Mouse (Mus musculus) CH12.LX (cell line): ENCODE data around the gene Mamdc4. TPM values are rescaled to one million over a fixed set of nuclear protein-coding genes. Genes with fewer than 3 reads are reported as not detected.

Experiments
- DNase-seq: peaks from one replicate; pipeline ENCODE4 v3.0.0-alpha.2; 2013; ENCODE audit errors: extremely low read depth
- H3K27ac ChIP-seq: 2 replicates; pipeline ENCODE4 v1.5.1; 2012; ENCODE audit warnings: low read depth, mild to moderate bottlenecking, control low read depth, moderate library complexity; ENCODE audit not compliant: insufficient read depth
- H3K27me3 ChIP-seq: replicated peaks from 2 replicates; pipeline ENCODE3; 2012; ENCODE audit warnings: inconsistent platforms
- H3K36me3 ChIP-seq, 2 experiments: replicated peaks in 1 of 2; 2 replicates each; pipeline versions ENCODE3 to v1.6.1; 2012; ENCODE audit warnings: inconsistent platforms in 1 of 2, low read length in 1 of 2, mild to moderate bottlenecking in 1 of 2, mixed read lengths in 1 of 2, moderate library complexity in 1 of 2; ENCODE audit not compliant: control insufficient read depth in 1 of 2, insufficient read depth in 1 of 2
- H3K4me1 ChIP-seq, 2 experiments: 2 replicates each; pipeline ENCODE4 v1.6.1; 2012; ENCODE audit warnings: inconsistent platforms in 1 of 2, moderate library complexity in 1 of 2; ENCODE audit not compliant: insufficient read depth in 2 of 2, control insufficient read depth in 1 of 2
- H3K4me2 ChIP-seq: 2 replicates; pipeline ENCODE4 v1.6.1; 2012; ENCODE audit warnings: low read depth, mild to moderate bottlenecking, control low read depth; ENCODE audit not compliant: poor library complexity, insufficient read depth, severe bottlenecking
- H3K4me3 ChIP-seq, 3 experiments: fragments of 150-350 bp in 1 of 3; sonication (generic) in 1 of 3; replicated peaks in 1 of 3; 2 replicates each; pipeline versions ENCODE3 to v1.5.1; 2011 to 2012; ENCODE audit warnings: low read depth in 2 of 3, low read length in 2 of 3, mild to moderate bottlenecking in 2 of 3, moderate library complexity in 2 of 3, control low read depth in 1 of 3, improper control_type of control experiment in 1 of 3, inconsistent platforms in 1 of 3, mixed read lengths in 1 of 3; ENCODE audit not compliant: poor library complexity in 1 of 3
- H3K79me2 ChIP-seq: replicated peaks from 2 replicates; pipeline ENCODE4 v1.6.1; 2012; ENCODE audit warnings: mild to moderate bottlenecking, moderate library complexity; ENCODE audit not compliant: control insufficient read depth, poor library complexity, insufficient read depth, severe bottlenecking; ENCODE audit errors: extremely low read depth
- H3K9ac ChIP-seq: 2 replicates; pipeline ENCODE4 v1.6.1; 2012; ENCODE audit warnings: low read depth, mild to moderate bottlenecking, control low read depth, moderate library complexity; ENCODE audit not compliant: insufficient read depth
- H3K9me3 ChIP-seq: replicated peaks from 2 replicates; pipeline ENCODE3; 2012; ENCODE audit warnings: low read length, inconsistent platforms, mixed read lengths
- BHLHE40 ChIP-seq: IDR thresholded peaks from 2 replicates; pipeline ENCODE4 v1.6.1; 2011; ENCODE audit warnings: mild to moderate bottlenecking, low read depth, low read length, improper control_type of control experiment
- E2F4 ChIP-seq: IDR thresholded peaks from 2 replicates; pipeline ENCODE4 v1.6.1; 2011; ENCODE audit warnings: low read depth, low read length, improper control_type of control experiment; ENCODE audit not compliant: insufficient replicate concordance
- ELF1 ChIP-seq: IDR thresholded peaks from 2 replicates; pipeline ENCODE4 v1.6.1; 2014; ENCODE audit warnings: low read depth, mild to moderate bottlenecking, inconsistent platforms, low read length, improper control_type of control experiment
- EP300 ChIP-seq: IDR thresholded peaks from 2 replicates; pipeline ENCODE4 v1.6.1; 2011; ENCODE audit warnings: low read length, improper control_type of control experiment
- ETS1 ChIP-seq: conservative IDR thresholded peaks from 2 replicates; pipeline ENCODE4 v1.6.1; 2012; ENCODE audit warnings: low read depth, mild to moderate bottlenecking, inconsistent platforms, low read length, improper control_type of control experiment, moderate library complexity
- GABPA ChIP-seq: IDR thresholded peaks from 2 replicates; pipeline ENCODE4 v1.6.1; 2012; ENCODE audit warnings: low read depth, low read length, improper control_type of control experiment, inconsistent platforms; ENCODE audit not compliant: insufficient replicate concordance
- JUND ChIP-seq: conservative IDR thresholded peaks from 2 replicates; pipeline ENCODE4 v1.6.1; 2011; ENCODE audit warnings: low read depth, low read length, improper control_type of control experiment
- MAX ChIP-seq: IDR thresholded peaks from 2 replicates; pipeline ENCODE4 v1.6.1; 2011; ENCODE audit warnings: low read length, improper control_type of control experiment
- MAZ ChIP-seq: IDR thresholded peaks from 2 replicates; pipeline ENCODE4 v1.6.1; 2012; ENCODE audit warnings: low read depth, mild to moderate bottlenecking, inconsistent platforms, low read length, improper control_type of control experiment, moderate library complexity
- MXI1 ChIP-seq: IDR thresholded peaks from 2 replicates; pipeline ENCODE4 v1.6.1; 2011; ENCODE audit warnings: mild to moderate bottlenecking, low read depth, low read length, improper control_type of control experiment
- NELFE ChIP-seq: IDR thresholded peaks from 2 replicates; pipeline ENCODE4 v1.6.1; 2011; ENCODE audit warnings: low read depth, low read length, improper control_type of control experiment
- POLR2A ChIP-seq: IDR thresholded peaks from 2 replicates; pipeline ENCODE4 v1.6.1; 2011; ENCODE audit warnings: low read depth, mild to moderate bottlenecking, improper control_type of control experiment, low read length
- POLR2AphosphoS2 ChIP-seq: IDR thresholded peaks from 2 replicates; pipeline ENCODE4 v1.6.1; 2011; ENCODE audit warnings: low read depth, low read length, improper control_type of control experiment
- RCOR1 ChIP-seq: conservative IDR thresholded peaks from 2 replicates; pipeline ENCODE4 v1.6.1; 2012; ENCODE audit warnings: low read depth, mild to moderate bottlenecking, inconsistent platforms, low read length, improper control_type of control experiment
- SIN3A ChIP-seq: IDR thresholded peaks from 2 replicates; pipeline ENCODE4 v1.6.1; 2012; ENCODE audit warnings: low read length, improper control_type of control experiment, inconsistent platforms
- SMC3 ChIP-seq: IDR thresholded peaks from 2 replicates; pipeline ENCODE4 v1.6.1; 2011; ENCODE audit warnings: low read depth, low read length, improper control_type of control experiment
- TCF12 ChIP-seq: IDR thresholded peaks from 2 replicates; pipeline ENCODE4 v1.6.1; 2014; ENCODE audit warnings: low read depth, mild to moderate bottlenecking, inconsistent platforms, low read length, improper control_type of control experiment
- USF2 ChIP-seq: conservative IDR thresholded peaks from 2 replicates; pipeline ENCODE4 v1.6.1; 2011; ENCODE audit warnings: low read depth, low read length, improper control_type of control experiment
- ZC3H11A ChIP-seq: IDR thresholded peaks from 2 replicates; pipeline ENCODE4 v1.6.1; 2012; ENCODE audit warnings: low read depth, mild to moderate bottlenecking, inconsistent platforms, low read length, improper control_type of control experiment
- ZKSCAN1 ChIP-seq: IDR thresholded peaks from 2 replicates; pipeline ENCODE4 v1.6.1; 2012; ENCODE audit warnings: low read depth, inconsistent platforms, low read length, improper control_type of control experiment, borderline replicate concordance
- ZMIZ1 ChIP-seq: IDR thresholded peaks from 2 replicates; pipeline ENCODE4 v1.6.1; 2012; ENCODE audit warnings: low read depth, mild to moderate bottlenecking, inconsistent platforms, low read length, improper control_type of control experiment
- ZNF384 ChIP-seq: IDR thresholded peaks from 2 replicates; pipeline ENCODE4 v1.6.1; 2012; ENCODE audit warnings: low read depth, low read length, improper control_type of control experiment, inconsistent platforms
- dilution Hi-C: fragments of 300-500 bp; cut with MboI; formaldehyde crosslinking; loops from 2 replicates; pipeline ENCODE4 v1.14.3; 2020; ENCODE audit warnings: low sequenced_read_pairs; ENCODE audit not compliant: extremely low pct_unique_long_range_greater_than_20kb, extremely low pct_ligation_motif_present
- in situ Hi-C: fragments of 300-500 bp; cut with MboI; formaldehyde crosslinking; loops from 3 replicates; pipeline ENCODE4 v1.14.3; 2019; ENCODE audit warnings: low sequenced_read_pairs, low pct_ligation_motif_present, low pct_unique_long_range_greater_than_20kb, mixed read lengths
- polyA plus RNA-seq: library from polyadenylated mRNA; unstranded; fragments of >175 nt; gene quantifications from 2 replicates; pipeline ENCODE4 v1.2.1, GENCODE M21; 2012; ENCODE audit warnings: low read depth; ENCODE audit not compliant: insufficient read length
- total RNA-seq, 2 experiments: library from RNA; depleted of rRNA; stranded (reverse); fragments of 300-350 nt in 1 of 2; fragments of >200 nt in 1 of 2; gene quantifications; 2 replicates each; pipeline ENCODE4 v1.2.3; 2012 to 2014

Gene Mamdc4
- total and polyA plus RNA-seq, 3 experiments, result 4.4 to 34.9 (median 11.5) TPM

- in situ Hi-C loops (no loop called here), dilution Hi-C loops (no loop called here)
- H3K27ac ChIP-seq, result no peak overlapping the region
- no peak overlapping the region for H3K4me3 ChIP-seq
- H3K9ac ChIP-seq, result no peak overlapping the region
- no peak overlapping the region for H3K4me2 ChIP-seq
- TF ChIP-seq EP300 (no peak), NELFE (no peak), TCF12 (no peak), SMC3 (no peak), USF2 (no peak), POLR2AphosphoS2 (no peak), ZC3H11A (no peak), GABPA (no peak), RCOR1 (no peak), JUND (no peak), MAZ (no peak)
- peaks cover 11 to 22% of the 10 kb centered on the region in 2 experiments for H3K4me1 ChIP-seq
- peaks cover 59 to 64% of the 10 kb centered on the region in 2 experiments for H3K36me3 ChIP-seq
- no peaks in the 10 kb centered on the region for H3K27me3 ChIP-seq
- H3K79me2 ChIP-seq, result peaks cover 25% of the 10 kb centered on the region
- no peaks in the 10 kb centered on the region for H3K9me3 ChIP-seq
- DNase-seq, result no peak
These were observed 14.1 kb downstream of the Mamdc4 start for GRCm38 (mm10) chr2:25560551-25560950.

GRCm38 (mm10) chr2:25558774-25559173 is 15.9 kb downstream of the Mamdc4 start:
- Histone ChIP-seq H3K36me3 (peaks cover 42 to 46% of the 10 kb centered on the region in 2 experiments), H3K4me3 (peak overlapping the region; percentile 64 to 96 (median 91)), H3K4me1 (peaks cover 11 to 22% of the 10 kb centered on the region in 2 experiments; a peak in 3 of 4 replicates), H3K9me3 (no peaks in the 10 kb centered on the region), H3K9ac (peak overlapping the region; percentile 90), H3K79me2 (peaks cover 25% of the 10 kb centered on the region), H3K27ac (no peak overlapping the region), H3K27me3 (no peaks in the 10 kb centered on the region), H3K4me2 (peak overlapping the region; percentile 69)
- DNase-seq, result no peak
- in situ Hi-C loops, result loop anchor here (10.0 kb wide), 1 partner anchor 134 kb away; the partner anchor contains the start of genes Abca2 and Fut7
- dilution Hi-C loops, result no loop called here
- TF ChIP-seq MAX, result no peak
- no peak for TF ChIP-seq ZKSCAN1
- TF ChIP-seq ZMIZ1, result no peak
- TF ChIP-seq ETS1, result no peak
- TF ChIP-seq E2F4, result no peak
- peak; percentile 22; the same call in 1 of the 2 replicates for TF ChIP-seq BHLHE40
- no peak for TF ChIP-seq ZNF384
- no peak for TF ChIP-seq JUND
- TF ChIP-seq MXI1, result no peak
- 0 out of 2 replicates have a peak, but pooled peaks have one; percentile 18 for TF ChIP-seq SIN3A
- TF ChIP-seq ELF1, result no peak
- TF ChIP-seq NELFE, result no peak
- TF ChIP-seq TCF12, result no peak
- no peak for TF ChIP-seq GABPA
- no peak for TF ChIP-seq EP300
- TF ChIP-seq POLR2A, result no peak
